Mouse (Mus musculus): ENCODE measurements around the gene Wwc1. TPM values are rescaled to one million over a fixed set of nuclear protein-coding genes. Genes with fewer than 3 reads are reported as not detected.
"Not testable (repeated sequence)": the region's sequence is repeated elsewhere in the genome, so short reads cannot be mapped to it uniquely, and the experiment has no call there.

Wwc1 gene
- total and polyA plus RNA-seq, 3 experiments = 0.89 to 8.7 (median 2.0) TPM

DNA sequence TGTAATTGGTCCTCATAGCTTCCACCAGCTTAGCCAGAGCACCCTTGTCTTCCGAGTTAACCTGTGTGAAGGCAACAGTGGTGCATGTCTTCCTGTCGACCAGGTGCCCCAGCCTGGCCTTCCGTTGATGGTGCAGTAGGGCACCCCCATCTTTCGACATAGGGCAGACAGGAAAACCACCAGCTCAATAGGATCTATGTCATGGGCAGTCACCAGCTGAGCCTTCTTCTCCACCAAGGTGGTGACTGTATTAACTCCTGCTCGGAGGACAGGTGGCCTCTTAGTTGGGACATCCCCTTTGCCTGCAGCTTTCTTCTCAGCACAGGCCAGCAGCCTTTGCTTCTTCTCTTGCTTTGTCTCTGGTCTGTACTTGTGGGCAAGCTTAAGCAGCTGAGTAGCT is 187.5 kb downstream of the Wwc1 start:
- H3K9me3 ChIP-seq (replicated peaks; ENCODE audit: low read length); dilution Hi-C loops (cut with MboI; ENCODE audit: extremely low pct_ligation_motif_present, extremely low pct_unique_long_range_greater_than_20kb, low sequenced_read_pairs); H3K4me3 ChIP-seq (replicated peaks in 1 of 3; ENCODE audit: low read depth in 2 of 3, low read length in 2 of 3, poor library complexity in 1 of 3); H3K27me3 ChIP-seq (replicated peaks); H3K79me2 ChIP-seq (replicated peaks; ENCODE audit: control insufficient read depth, extremely low read depth, insufficient read depth, poor library complexity, severe bottlenecking); H3K9ac ChIP-seq (ENCODE audit: insufficient read depth, low read depth); H3K4me2 ChIP-seq (ENCODE audit: insufficient read depth, low read depth, poor library complexity, severe bottlenecking); in situ Hi-C loops (cut with MboI; ENCODE audit: low pct_ligation_motif_present, low pct_unique_long_range_greater_than_20kb, low sequenced_read_pairs): not testable (repeated sequence)
- peaks cover 17 to 42% of the 10 kb centered on the region in 2 experiments for H3K36me3 ChIP-seq (replicated peaks in 1 of 2; ENCODE audit: control insufficient read depth in 1 of 2, insufficient read depth in 1 of 2, low read length in 1 of 2)
- TF ChIP-seq MEF2A (IDR thresholded peaks at IDR 0.05; ENCODE audit: borderline replicate concordance, low read depth, low read length) (0 out of 2 replicates have a peak, but pooled peaks have one; percentile 10), ETS1 (conservative IDR thresholded peaks at IDR 0.05; ENCODE audit: low read depth, low read length) (peak; percentile 75), TCF12 (IDR thresholded peaks at IDR 0.05; ENCODE audit: low read depth, low read length) (peak; percentile 65; the same call in 1 of the 2 replicates), ELF1 (IDR thresholded peaks at IDR 0.05; ENCODE audit: low read depth, low read length) (0 out of 2 replicates have a peak, but pooled peaks have one; percentile 40)
- H3K27ac ChIP-seq (ENCODE audit: insufficient read depth, low read depth) = 0 out of 2 replicates have a peak overlapping the region, but pooled peaks have one; percentile 15
- H3K4me1 ChIP-seq (ENCODE audit: control insufficient read depth in 1 of 2, insufficient read depth in 2 of 2) = peaks cover 11 to 31% of the 10 kb centered on the region in 2 experiments
- DNase-seq (ENCODE audit: extremely low read depth) = peak; percentile 74

DNA sequence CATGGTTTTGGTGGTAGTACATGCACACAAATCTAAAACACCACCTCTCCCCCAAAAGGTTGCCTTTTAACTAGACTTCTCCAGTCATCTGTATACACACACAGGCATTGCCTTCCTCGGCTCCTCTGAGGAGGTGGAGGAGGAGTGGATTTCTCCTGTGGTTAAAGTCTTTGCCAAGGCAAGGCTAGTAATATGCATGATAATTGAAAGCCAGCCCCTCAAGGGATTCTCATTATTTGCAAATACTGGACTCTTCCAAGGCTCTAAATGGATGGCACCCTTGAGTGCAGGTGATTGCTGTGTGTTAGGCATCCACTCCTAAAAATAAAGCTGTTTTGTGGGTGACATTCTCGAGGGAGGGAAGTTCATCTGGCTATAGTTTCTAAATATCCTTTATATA is 191.9 kb downstream of the Wwc1 start:
- Histone ChIP-seq H3K79me2 (replicated peaks; ENCODE audit: control insufficient read depth, extremely low read depth, insufficient read depth, poor library complexity, severe bottlenecking) (peaks cover 7% of the 10 kb centered on the region), H3K4me3 (replicated peaks in 1 of 3; ENCODE audit: low read depth in 2 of 3, low read length in 2 of 3, poor library complexity in 1 of 3) (no peak overlapping the region), H3K36me3 (replicated peaks in 1 of 2; ENCODE audit: control insufficient read depth in 1 of 2, insufficient read depth in 1 of 2, low read length in 1 of 2) (peaks cover 41 to 74% of the 10 kb centered on the region in 2 experiments), H3K9me3 (replicated peaks; ENCODE audit: low read length) (peaks cover 6% of the 10 kb centered on the region), H3K4me2 (ENCODE audit: insufficient read depth, low read depth, poor library complexity, severe bottlenecking) (no peak overlapping the region), H3K27ac (ENCODE audit: insufficient read depth, low read depth) (no peak overlapping the region), H3K27me3 (replicated peaks) (no peaks in the 10 kb centered on the region), H3K9ac (ENCODE audit: insufficient read depth, low read depth) (no peak overlapping the region), H3K4me1 (ENCODE audit: control insufficient read depth in 1 of 2, insufficient read depth in 2 of 2) (peaks cover 9 to 22% of the 10 kb centered on the region in 2 experiments)
- TF ChIP-seq JUN (IDR thresholded peaks at IDR 0.05; ENCODE audit: insufficient read depth, low read depth, low read length) (no peak), EP300 (IDR thresholded peaks at IDR 0.05; ENCODE audit: low read length) (no peak), RCOR1 (conservative IDR thresholded peaks at IDR 0.05; ENCODE audit: low read depth, low read length) (no peak), ZNF384 (IDR thresholded peaks at IDR 0.05; ENCODE audit: low read depth, low read length) (no peak), SMC3 (IDR thresholded peaks at IDR 0.05; ENCODE audit: low read depth, low read length) (no peak), MXI1 (IDR thresholded peaks at IDR 0.05; ENCODE audit: low read depth, low read length) (no peak), POLR2A (IDR thresholded peaks at IDR 0.05; ENCODE audit: low read depth, low read length) (no peak)
- dilution Hi-C loops (cut with MboI; ENCODE audit: extremely low pct_ligation_motif_present, extremely low pct_unique_long_range_greater_than_20kb, low sequenced_read_pairs) = no loop called here
- in situ Hi-C loops (cut with MboI; ENCODE audit: low pct_ligation_motif_present, low pct_unique_long_range_greater_than_20kb, low sequenced_read_pairs) = no loop called here
- no peak for DNase-seq (ENCODE audit: extremely low read depth)

Other genes starting within 250 kb of the Wwc1 start
- gene Pank3, start 211.0 kb downstream of the Wwc1 start, total RNA-seq (2012; rRNA removed) = 18.2 and 22.7 TPM in 2 replicates
- gene Pank3, start 211.0 kb downstream of the Wwc1 start, total RNA-seq (2014; rRNA removed) = 36.4 and 40.2 TPM in 2 replicates
- 19.6 and 22.5 TPM in 2 replicates for gene Pank3, start 211.0 kb downstream of the Wwc1 start, polyA plus RNA-seq (2012; ENCODE audit: insufficient read length, low read depth)
- gene Fbll1, start 181.6 kb downstream of the Wwc1 start, total RNA-seq (2012; rRNA removed) = not detected in 2 replicates
- gene Fbll1, start 181.6 kb downstream of the Wwc1 start, total RNA-seq (2014; rRNA removed) = not detected in 2 replicates
- gene Fbll1, start 181.6 kb downstream of the Wwc1 start, polyA plus RNA-seq (2012; ENCODE audit: insufficient read length, low read depth) = not detected in 2 replicates
- 169 and 207 TPM in 2 replicates for gene Rars, start 146.0 kb downstream of the Wwc1 start, total RNA-seq (2012; rRNA removed)
- gene Rars, start 146.0 kb downstream of the Wwc1 start, total RNA-seq (2014; rRNA removed) = 280 and 301 TPM in 2 replicates
- 328 and 338 TPM in 2 replicates for gene Rars, start 146.0 kb downstream of the Wwc1 start, polyA plus RNA-seq (2012; ENCODE audit: insufficient read length, low read depth)